Mouse (Mus musculus) olfactory bulb, adult 2 months (tissue): ENCODE data around the gene Cd81. TPM values are rescaled to one million over a fixed set of nuclear protein-coding genes. Genes with fewer than 3 reads are reported as not detected.

Experiments
- H3K27ac ChIP-seq: fragments of 200-500 bp; 2 replicates; pipeline ENCODE4 v1.5.1; 2012; ENCODE audit warnings: low read depth, low read length; ENCODE audit not compliant: insufficient read depth
- H3K4me1 ChIP-seq: fragments of 200-500 bp; 2 replicates; pipeline ENCODE4 v1.6.1; 2012; ENCODE audit warnings: low read length; ENCODE audit not compliant: control insufficient read depth, insufficient read depth
- H3K4me3 ChIP-seq: fragments of 200-500 bp; 2 replicates; pipeline ENCODE4 v1.5.1; 2012; ENCODE audit warnings: mild to moderate bottlenecking, low read depth, low read length, moderate library complexity; ENCODE audit not compliant: insufficient read depth
- CTCF ChIP-seq: fragments of 200-500 bp; IDR thresholded peaks from 2 replicates; pipeline ENCODE4 v1.5.1; 2012; ENCODE audit warnings: low read depth, mild to moderate bottlenecking, low read length, moderate library complexity; ENCODE audit not compliant: insufficient read depth
- POLR2A ChIP-seq: fragments of 200-500 bp; IDR thresholded peaks from 2 replicates; pipeline ENCODE4 v1.6.1; 2012; ENCODE audit warnings: mild to moderate bottlenecking, low read depth, low read length, moderate library complexity; ENCODE audit not compliant: insufficient read depth
- WGBS: fragments of 180-500 bp; shearing (Covaris S2); methylation state at CpG from one replicate; pipeline ENCODE4 v1.1.7; 2018; 5-methylcytosine and 5-hydroxymethylcytosine counted together
- polyA plus RNA-seq: library from polyadenylated mRNA; stranded (reverse); fragments of >200 nt; gene quantifications from 2 replicates; pipeline ENCODE4 v1.2.4, GENCODE M21; 2012; ENCODE audit warnings: low replicate concordance; ENCODE audit not compliant: missing spikeins, insufficient read depth, insufficient read length

Gene Cd81
- polyA plus RNA-seq, 1 experiment: not detected

DNA sequence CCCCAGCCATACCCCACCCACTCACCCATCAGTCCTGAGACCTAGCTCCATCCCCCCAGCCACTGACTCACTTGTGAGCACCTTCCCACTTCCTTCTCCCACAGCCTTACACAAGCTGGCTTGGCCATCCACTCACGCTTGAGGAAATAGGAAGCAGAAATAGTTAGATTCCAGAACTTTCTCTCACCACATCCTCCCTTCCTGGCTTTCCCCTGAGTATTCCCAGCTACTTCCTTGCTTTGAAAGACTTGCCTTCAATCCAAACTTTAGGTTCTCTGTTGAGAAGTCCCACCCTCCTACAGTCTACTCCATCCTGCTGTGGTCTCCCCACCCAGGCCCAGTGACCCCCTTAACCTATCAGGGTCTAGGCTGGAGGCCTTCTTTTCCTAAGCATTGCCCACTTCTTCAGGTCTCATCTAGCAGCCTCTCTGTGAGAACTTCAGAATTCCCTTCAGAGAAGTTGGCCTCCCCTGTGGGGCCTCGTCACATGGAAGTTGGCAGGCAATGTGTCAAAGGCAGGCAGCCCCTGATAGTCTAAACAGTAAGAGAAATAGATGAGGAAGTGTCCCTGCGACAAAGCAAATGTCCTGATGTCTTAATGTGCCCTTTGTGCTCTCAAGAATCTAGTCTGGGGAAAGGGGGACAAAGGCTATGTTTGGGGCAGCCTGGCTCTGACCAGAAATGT is 11.3 kb upstream of the Cd81 start:
- no peak overlapping the region for H3K27ac ChIP-seq
- 84% methylated on average over 3 of the region's 3 CpGs for WGBS
- no peak overlapping the region for H3K4me3 ChIP-seq
- TF ChIP-seq POLR2A (no peak), CTCF (no peak)
- H3K4me1 ChIP-seq: peaks cover 11% of the 10 kb centered on the region

DNA sequence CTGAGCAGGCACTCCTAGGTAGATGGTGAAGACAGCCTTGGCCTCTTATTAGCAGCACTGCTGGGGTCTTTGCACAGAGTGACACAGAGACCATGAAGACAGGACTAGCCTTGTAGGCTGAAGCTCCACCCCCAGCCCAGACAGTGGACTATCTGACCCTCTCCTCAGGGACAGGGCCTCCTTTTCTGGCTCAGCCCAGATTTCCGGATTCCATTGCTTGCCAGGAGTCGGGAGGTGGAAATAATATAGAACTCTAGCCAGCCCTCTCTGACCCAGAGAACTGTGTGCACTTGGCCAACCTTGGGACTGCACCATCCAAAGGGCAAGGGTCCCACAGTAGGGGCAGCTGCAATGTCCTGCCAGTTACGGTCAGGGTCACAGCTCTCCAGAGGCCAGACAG is 10.4 kb upstream of the Cd81 start:
- Histone ChIP-seq H3K4me1 (peaks cover 13% of the 10 kb centered on the region), H3K27ac (0 out of 2 replicates have a peak overlapping the region, but pooled peaks have one; percentile 64), H3K4me3 (no peak overlapping the region)
- WGBS: 60% methylated on average over 3 of the region's 3 CpGs
- TF ChIP-seq CTCF: no peak

GRCm38 (mm10) chr7:143042897-143043300 is 9.6 kb upstream of the Cd81 start:
- H3K4me1 ChIP-seq: peaks cover 13% of the 10 kb centered on the region
- H3K27ac ChIP-seq: no peak overlapping the region
- WGBS: 92% methylated on average over 3 of the region's 3 CpGs
- no peak for TF ChIP-seq CTCF
- H3K4me3 ChIP-seq: no peak overlapping the region

- no peak overlapping the region for H3K27ac ChIP-seq
- peaks cover 13% of the 10 kb centered on the region for H3K4me1 ChIP-seq
- H3K4me3 ChIP-seq: no peak overlapping the region
- TF ChIP-seq POLR2A (no peak), CTCF (no peak)
- WGBS: 92% methylated on average over 2 of the region's 2 CpGs
These were observed 8.3 kb upstream of the Cd81 start for GRCm38 (mm10) chr7:143044049-143044825.

GRCm38 (mm10) chr7:143044826-143045206 is 7.7 kb upstream of the Cd81 start:
- Histone ChIP-seq H3K27ac (no peak overlapping the region), H3K4me1 (peaks cover 13% of the 10 kb centered on the region), H3K4me3 (no peak overlapping the region)
- TF ChIP-seq POLR2A: no peak
- no peak for TF ChIP-seq CTCF

DNA sequence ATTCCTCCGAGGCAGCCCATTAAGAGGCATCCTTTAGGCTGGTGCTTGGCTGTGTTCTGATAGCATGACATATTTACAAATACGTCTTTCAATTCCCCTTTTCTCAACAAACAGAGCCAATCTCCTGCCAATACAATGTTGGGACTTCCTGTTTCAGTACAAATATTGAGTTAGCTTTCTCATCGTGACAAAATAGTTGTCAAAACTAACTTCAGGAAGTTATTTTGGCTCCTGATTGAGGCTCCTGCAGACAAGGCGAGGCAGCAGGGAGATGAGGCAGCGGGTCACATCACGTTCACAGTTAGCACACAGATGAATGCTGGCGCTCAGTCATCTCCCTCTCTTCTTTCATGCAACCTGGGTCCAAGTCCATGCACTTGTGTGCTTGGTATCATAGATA is 6.2 kb upstream of the Cd81 start:
- H3K4me1 ChIP-seq: peaks cover 11% of the 10 kb centered on the region
- no peak for TF ChIP-seq POLR2A
- no peak for TF ChIP-seq CTCF
- 82% methylated on average over 7 of the region's 7 CpGs for WGBS
- H3K4me3 ChIP-seq: no peak overlapping the region
- no peak overlapping the region for H3K27ac ChIP-seq

GRCm38 (mm10) chr7:143049331-143049730 is 3.2 kb upstream of the Cd81 start:
- TF ChIP-seq POLR2A (no peak), CTCF (no peak)

DNA sequence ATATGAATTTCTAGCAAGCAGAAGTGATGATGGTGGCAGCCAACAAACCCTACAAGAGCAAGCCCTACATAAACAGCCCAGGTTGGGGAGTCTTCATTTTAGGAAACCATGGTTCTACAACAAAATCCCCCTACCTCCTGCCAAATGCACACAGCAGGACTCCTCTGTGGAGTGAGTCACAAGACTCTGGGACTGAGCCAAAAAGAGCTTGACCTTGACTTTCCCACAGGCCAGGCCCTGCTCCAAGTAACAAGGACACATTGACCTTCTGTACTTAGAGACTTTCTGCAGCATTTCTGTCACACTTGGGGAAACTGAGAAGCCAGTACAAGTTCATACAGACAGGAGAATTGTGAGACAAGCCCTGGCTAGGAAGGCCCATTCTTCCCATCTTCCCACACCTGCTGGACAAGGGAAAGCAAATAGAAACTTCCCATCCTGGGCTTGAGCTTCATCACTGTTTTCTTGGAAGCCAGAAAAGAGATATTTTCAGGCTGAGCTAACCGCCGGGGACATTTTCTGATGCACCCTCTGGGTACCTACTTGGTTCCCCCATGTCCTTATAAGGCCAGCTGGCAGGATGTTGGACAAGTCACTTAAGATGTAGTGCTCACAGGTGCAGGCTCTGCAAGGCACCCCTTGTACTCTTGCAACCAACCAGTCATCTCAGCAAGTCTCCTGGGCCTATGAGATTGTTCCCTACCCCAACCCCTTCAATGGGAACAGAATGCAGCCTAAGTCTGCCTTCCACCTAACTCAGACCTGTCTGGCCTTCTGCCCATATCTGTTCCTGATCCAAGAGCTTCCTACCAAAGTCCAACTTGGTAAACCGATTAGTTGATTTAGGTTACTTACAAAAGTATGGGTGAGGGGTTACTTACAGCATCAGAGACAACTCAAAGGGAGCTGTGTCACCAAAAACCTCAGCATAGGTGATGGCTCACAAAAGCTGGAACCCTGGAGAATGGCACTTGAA is 2.4 kb upstream of the Cd81 start:
- no peak overlapping the region for H3K4me3 ChIP-seq
- peaks cover 18% of the 10 kb centered on the region for H3K4me1 ChIP-seq
- H3K27ac ChIP-seq: no peak overlapping the region
- TF ChIP-seq CTCF: no peak
- TF ChIP-seq POLR2A: no peak
- WGBS: 94% methylated on average over 3 of the region's 3 CpGs

More at GRCm38 (mm10) chr7:143049331-143049730, 3.2 kb upstream of the Cd81 start:
- no peak overlapping the region for H3K4me3 ChIP-seq
- H3K27ac ChIP-seq: no peak overlapping the region
- 80% methylated on average over 3 of the region's 3 CpGs for WGBS
- H3K4me1 ChIP-seq: peaks cover 10% of the 10 kb centered on the region

- WGBS: 73% methylated on average over 2 of the region's 2 CpGs
- Histone ChIP-seq H3K4me1 (peaks cover 28% of the 10 kb centered on the region), H3K27ac (no peak overlapping the region), H3K4me3 (no peak overlapping the region)
- TF ChIP-seq POLR2A: no peak
- TF ChIP-seq CTCF: no peak
These were observed 1.2 kb upstream of the Cd81 start for GRCm38 (mm10) chr7:143051316-143051715.
